Mouse (Mus musculus) lung, embryonic 15.5 days (tissue): Measurements from ENCODE around the gene Dnmt3l. TPM values are rescaled to one million over a fixed set of nuclear protein-coding genes. Genes with fewer than 3 reads are reported as not detected.

Experiments used
- polyA plus RNA-seq: library from polyadenylated mRNA; unstranded; fragments of >200 nt; fragmentation: Nextera tagmentation; extraction: Ambion mirVana; gene quantifications from 2 replicates; pipeline ENCODE4 v1.2.1, GENCODE M21; 2015

The Dnmt3l gene
- polyA plus RNA-seq, 1 experiment from 2014 or later = 1.9 TPM

Other genes starting within 250 kb of the Dnmt3l start
- not detected in 2 replicates for gene Gm9639, start 246.9 kb upstream of the Dnmt3l start, polyA plus RNA-seq
- gene Gm19668, start 242.8 kb upstream of the Dnmt3l start, polyA plus RNA-seq = not detected in 2 replicates
- gene Gm9507, start 230.1 kb upstream of the Dnmt3l start, polyA plus RNA-seq = not detected in 2 replicates
- gene Gm2696, start 227.3 kb upstream of the Dnmt3l start, polyA plus RNA-seq = not detected in 2 replicates
- gene Krtap10-4, start 214.9 kb upstream of the Dnmt3l start, polyA plus RNA-seq = not detected in 2 replicates
- not detected in 2 replicates for gene Krtap10-10, start 206.0 kb upstream of the Dnmt3l start, polyA plus RNA-seq
- gene Gm36176, start 195.1 kb upstream of the Dnmt3l start, polyA plus RNA-seq = not detected in 2 replicates
- not detected in 2 replicates for gene Gm10318, start 189.1 kb upstream of the Dnmt3l start, polyA plus RNA-seq
- not detected in 2 replicates for gene Gm3285, start 180.0 kb upstream of the Dnmt3l start, polyA plus RNA-seq
- gene Lrrc3, start 139.4 kb upstream of the Dnmt3l start, polyA plus RNA-seq = 4.5 TPM in 2 replicates
- 0.72 and 1.6 TPM in 2 replicates for gene Trpm2, start 71.4 kb upstream of the Dnmt3l start, polyA plus RNA-seq
- gene 1810043G02Rik, start 63.4 kb upstream of the Dnmt3l start, polyA plus RNA-seq = 25.4 and 25.6 TPM in 2 replicates
- gene Pfkl, start 31.9 kb upstream of the Dnmt3l start, polyA plus RNA-seq = 171 and 179 TPM in 2 replicates
- gene Aire, start 1.7 kb downstream of the Dnmt3l start, polyA plus RNA-seq = 2.1 and 2.7 TPM in 2 replicates
- gene Icosl, start 27.4 kb downstream of the Dnmt3l start, polyA plus RNA-seq = 8.4 and 8.5 TPM in 2 replicates
- gene D10Jhu81e, start 127.8 kb downstream of the Dnmt3l start, polyA plus RNA-seq = 32.8 and 34.8 TPM in 2 replicates
- 19.4 and 19.7 TPM in 2 replicates for gene Pwp2, start 143.2 kb downstream of the Dnmt3l start, polyA plus RNA-seq
- gene Trappc10, start 202.7 kb downstream of the Dnmt3l start, polyA plus RNA-seq = 13.0 and 14.4 TPM in 2 replicates